Mouse (Mus musculus): Measurements from ENCODE around the gene Drd5.

Drd5 gene

DNA sequence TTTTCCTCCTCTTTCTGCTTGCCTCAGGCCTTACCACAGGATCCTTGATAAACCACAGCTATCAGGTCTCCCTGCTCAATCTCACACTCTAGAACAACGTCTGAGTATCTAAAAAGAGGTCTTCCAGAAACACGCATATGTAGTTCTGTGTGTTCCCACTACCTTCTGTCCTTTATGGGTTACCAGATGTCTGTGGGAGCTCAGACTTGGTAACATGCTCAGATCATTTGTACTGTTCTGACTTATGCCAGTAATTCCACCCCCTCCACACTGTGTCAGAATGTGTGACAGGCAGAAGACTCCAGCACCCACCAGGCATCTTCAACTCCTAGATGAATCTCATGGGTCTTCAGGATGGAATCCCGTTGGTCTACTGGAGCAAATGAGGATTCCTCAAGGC is 37.8 kb downstream of the Drd5 start:
- DNase-seq, result no peak

- no peak for DNase-seq
These were observed 40.5 kb downstream of the Drd5 start for GRCm38 (mm10) chr5:38359716-38360115.

DNA sequence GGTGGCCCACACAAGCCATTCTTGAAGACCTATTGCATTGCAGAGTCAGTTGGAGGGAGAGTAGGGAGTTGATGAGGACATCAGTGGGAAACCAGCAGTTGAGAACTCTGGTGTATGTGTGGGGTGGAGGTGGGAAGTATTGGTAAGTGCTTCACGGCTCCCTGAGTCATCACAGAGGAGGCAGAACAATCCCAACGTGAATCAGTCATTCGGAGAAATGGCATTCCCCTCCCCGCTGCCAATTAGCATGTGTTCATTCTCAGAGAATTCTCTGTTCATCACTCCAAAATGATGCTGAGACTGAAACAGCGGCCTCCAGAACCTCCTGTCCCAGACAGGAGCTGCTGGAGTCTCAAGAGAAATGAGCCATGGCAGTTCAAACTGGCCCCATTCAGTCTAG is 45.2 kb downstream of the Drd5 start:
- peak; percentile 56 for DNase-seq

GRCm38 (mm10) chr5:38365521-38365920 is 46.4 kb downstream of the Drd5 start:
- DNase-seq, result no peak

GRCm38 (mm10) chr5:38366650-38367470 is 47.7 kb downstream of the Drd5 start:
- DNase-seq, result no peak

DNA sequence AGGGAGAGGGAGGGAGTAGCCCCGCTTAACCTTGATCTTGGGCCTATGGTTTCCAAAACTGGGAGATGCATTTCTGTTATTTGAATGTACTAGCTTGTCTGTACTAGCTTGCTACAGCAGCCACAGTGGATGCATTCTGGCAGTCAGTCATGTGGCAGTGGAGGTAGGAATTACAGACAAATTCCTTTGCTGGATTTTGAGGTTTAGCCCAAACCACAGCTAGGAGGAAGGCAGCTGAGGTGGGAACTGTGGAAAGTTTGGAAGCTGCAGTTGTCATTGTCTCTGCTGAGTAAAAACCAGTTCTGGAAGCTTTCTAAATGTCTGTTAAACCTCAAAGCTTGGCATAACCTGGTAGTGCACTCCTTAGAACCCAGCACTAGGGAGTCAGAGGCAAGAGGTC is 52.1 kb downstream of the Drd5 start:
- no peak for DNase-seq

Data from right cerebral cortex, postnatal 25 days (tissue).